Mouse (Mus musculus) spleen, adult 2 months (tissue): ENCODE data around the gene Lhx4.

Experiments
- CTCF ChIP-seq: fragments of 200-500 bp; IDR thresholded peaks from 2 replicates; pipeline ENCODE4 v1.5.1; 2011; ENCODE audit warnings: mild to moderate bottlenecking, inconsistent platforms; ENCODE audit not compliant: insufficient read depth, insufficient read length, insufficient replicate concordance; ENCODE audit errors: extremely low read depth
- POLR2A ChIP-seq: fragments of 200-500 bp; IDR thresholded peaks from 2 replicates; pipeline ENCODE4 v1.6.1; 2011; ENCODE audit warnings: low read depth, low read length, inconsistent platforms

DNA sequence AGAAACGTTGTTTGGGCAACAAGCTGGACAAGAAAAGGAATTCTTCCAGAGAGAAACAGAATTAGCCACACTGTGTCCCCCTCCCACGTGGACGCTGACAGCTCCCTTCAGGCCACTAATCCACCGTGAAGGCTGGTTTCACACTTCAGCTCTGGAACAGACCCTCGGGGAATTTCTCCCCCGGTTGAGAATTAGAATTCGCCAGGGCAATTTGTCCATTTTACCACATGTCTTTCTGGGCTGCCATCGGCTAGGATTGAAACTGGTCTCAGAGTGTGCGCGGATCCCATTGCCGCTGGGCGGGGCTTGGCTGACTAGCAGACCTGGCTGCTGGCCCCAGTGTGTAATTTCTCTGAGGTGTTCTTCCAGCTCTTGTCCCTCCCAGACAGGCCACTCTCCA is 7.7 kb upstream of the Lhx4 start:
- TF ChIP-seq POLR2A (no peak), CTCF (no peak)
